Mouse (Mus musculus): ENCODE measurements around the gene Mrgprg. TPM values are rescaled to one million over a fixed set of nuclear protein-coding genes. Genes with fewer than 3 reads are reported as not detected.
A peak's percentile ranks its signal among the peaks of the same experiment; 100 is the strongest.

The Mrgprg gene
- total RNA-seq (2021): not detected
- long read RNA-seq, experiment 1: 0 reads
- long read RNA-seq, experiment 2, partial matches to known transcripts: 0 of 1 reads
- long read RNA-seq, experiment 2, other reads (novel, unspliced or antisense): 1 of 1 reads

DNA sequence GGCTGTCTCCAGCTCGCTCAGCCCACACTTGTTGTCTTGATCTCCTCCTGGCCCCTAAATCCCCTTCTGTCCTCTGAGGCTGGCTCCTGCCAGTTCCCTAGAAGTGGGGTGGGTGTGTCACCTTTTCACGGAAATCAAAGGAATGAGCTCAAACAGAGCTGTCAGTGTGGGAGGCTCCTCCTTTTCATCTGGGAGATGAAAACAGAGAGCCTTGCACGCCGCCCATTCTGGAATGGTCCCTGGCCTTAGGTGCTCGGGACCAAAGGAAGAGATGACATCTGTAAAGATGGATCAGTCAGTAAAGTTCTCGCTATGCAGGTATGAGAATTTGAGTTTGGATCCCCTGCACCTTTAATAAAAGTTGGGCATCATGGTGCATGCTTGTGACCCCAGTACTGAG lies at the start of gene Mrgprg:
Gene Mrgprg, minus strand, starts transcription at position 101 of the 400 bp plus-strand sequence.
- intact Hi-C loops (cut with DNase I; ENCODE audit: low total_unique reads): no loop called here
- DNase-seq: no peak

DNA sequence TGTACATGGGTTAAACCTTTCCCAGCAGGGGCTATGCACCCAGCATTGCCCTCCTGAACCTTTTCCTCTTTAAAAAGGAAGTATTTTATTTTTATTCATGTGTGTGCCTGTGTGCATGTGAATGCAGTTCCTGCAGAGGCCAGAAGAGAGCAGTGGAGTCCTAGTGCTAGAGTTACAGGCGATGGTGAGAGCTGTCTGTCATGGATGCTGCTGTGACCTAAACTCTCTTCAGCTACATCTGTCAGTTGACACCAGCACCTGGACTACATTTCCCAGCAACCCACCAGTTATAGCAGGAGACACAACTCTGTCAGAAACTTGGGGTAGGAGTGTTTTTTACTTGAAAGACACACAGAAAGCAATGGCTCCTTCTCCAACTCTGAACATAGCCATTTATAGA lies 42.1 kb upstream of the Mrgprg start:
- intact Hi-C loops (cut with DNase I; ENCODE audit: low total_unique reads): no loop called here
- DNase-seq: no peak

DNA sequence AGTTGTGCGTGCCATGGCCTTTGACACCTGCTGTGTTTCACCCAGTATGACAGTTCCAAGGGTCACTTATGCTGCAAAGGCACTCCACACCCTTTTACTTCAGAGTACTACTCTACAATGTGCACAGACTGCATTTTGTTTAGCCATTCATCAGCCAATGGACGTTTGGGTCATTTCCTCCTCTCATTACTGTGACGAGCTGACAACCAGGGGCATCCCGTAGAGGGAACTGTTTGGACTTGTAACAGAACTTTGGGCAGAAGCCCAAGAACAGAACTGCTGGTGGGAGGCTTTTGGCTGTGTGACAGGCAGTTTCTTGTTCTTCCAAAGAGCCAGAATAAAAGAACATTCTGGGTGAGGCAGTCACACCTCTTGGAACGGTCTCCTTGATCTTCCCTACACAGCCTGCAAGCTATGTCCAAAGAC lies 38.4 kb upstream of the Mrgprg start:
- intact Hi-C loops (cut with DNase I; ENCODE audit: low total_unique reads): no loop called here
- DNase-seq: no peak

DNA sequence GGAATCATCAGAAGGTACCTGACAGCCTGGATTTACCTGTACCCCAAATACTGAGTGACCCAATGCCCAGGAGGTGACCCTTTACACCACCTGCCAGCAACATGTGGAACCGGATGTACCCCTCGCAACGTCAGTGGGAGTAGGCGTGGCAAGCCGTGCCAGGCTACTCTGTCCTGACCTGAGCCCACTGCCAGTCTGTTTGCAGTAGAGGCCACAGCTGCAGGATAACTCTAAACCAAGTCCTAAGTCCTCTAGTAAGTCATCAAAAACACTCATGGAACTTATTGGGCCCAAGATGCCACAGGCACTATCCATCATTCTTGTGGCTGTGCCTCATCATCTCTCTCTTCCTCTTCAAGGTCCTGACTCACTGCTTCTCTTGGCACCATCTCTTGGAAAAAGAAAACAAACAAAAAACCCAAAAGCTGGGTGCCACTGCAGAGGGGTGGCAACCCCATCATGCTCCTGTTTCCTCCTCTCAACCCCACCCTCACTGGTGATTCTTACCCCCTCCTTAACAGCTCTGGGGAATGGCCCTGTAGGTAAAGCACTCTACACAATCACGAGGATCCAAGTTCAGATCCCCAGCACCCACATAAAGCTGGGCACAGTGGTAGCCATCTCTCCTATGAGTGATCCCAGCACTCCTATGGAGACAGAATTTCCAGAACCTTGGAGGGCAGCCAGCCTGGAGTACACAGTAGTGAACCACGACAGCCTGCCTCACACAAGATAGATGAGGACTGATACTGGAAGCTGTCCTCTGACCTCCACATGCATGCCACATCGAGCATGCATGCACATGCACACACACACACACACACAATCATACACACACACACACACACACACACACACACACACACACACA lies 34.6 kb upstream of the Mrgprg start:
- no peak for DNase-seq
- intact Hi-C loops (cut with DNase I; ENCODE audit: low total_unique reads): no loop called here

DNA sequence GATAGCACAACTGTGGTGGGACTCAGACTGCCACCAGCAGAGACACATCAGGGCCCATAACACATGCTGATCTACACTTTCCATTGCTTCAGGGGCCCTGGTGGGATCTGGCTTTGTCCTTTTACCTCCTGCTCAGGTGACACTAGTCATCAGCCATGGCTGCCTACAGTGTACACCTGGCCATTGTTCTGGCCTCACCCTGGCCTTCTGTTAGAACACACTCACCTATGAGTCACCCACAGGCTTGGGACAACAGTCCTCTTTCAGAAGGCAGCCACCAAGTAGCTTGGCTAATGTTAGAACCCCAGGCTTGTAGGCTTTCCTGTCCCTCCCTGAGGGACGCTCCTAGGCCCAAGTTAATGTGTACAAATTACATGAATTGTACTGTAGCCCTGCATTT lies 34.0 kb upstream of the Mrgprg start:
- DNase-seq: no peak
- intact Hi-C loops (cut with DNase I; ENCODE audit: low total_unique reads): no loop called here

DNA sequence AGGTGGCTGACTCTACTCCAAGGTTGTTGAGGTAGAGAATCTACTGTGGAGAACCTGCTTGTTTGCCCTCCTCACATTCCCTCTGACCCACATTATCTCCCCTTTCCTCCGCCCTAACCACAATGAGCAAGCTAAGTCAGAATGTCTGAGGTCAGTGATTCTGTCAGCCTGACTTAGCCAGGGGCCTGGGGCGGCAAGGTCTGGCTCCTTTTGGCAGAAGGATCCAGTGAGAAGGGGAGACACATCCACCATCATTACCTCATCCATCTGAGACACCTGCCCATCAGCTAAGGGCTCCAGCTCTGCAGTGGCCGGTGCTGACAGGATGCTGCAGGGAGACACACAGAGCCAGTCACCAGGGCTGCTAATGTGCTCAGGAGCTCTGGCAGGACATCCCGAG lies 32.0 kb upstream of the Mrgprg start:
- intact Hi-C loops (cut with DNase I; ENCODE audit: low total_unique reads): no loop called here
- no peak for DNase-seq

DNA sequence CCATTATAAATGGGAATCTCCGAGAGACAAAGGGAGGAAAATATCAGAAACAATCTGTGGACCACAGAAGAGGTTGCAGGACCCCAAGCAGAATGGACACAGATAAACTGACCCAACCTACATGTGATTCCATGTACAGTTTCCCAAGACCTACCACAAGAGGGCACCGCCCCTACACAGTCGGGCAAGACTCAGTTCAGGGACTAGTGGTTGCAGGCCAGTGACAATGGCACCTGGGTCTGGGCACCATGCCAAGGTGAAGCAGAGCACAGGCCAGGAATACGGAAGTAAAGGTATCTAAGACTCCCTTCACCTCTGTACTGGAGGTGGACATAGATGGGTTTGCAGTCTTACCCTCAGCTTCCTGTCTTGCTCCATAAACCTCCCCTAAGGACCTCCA lies 26.3 kb upstream of the Mrgprg start:
- intact Hi-C loops (cut with DNase I; ENCODE audit: low total_unique reads): no loop called here
- no peak for DNase-seq

DNA sequence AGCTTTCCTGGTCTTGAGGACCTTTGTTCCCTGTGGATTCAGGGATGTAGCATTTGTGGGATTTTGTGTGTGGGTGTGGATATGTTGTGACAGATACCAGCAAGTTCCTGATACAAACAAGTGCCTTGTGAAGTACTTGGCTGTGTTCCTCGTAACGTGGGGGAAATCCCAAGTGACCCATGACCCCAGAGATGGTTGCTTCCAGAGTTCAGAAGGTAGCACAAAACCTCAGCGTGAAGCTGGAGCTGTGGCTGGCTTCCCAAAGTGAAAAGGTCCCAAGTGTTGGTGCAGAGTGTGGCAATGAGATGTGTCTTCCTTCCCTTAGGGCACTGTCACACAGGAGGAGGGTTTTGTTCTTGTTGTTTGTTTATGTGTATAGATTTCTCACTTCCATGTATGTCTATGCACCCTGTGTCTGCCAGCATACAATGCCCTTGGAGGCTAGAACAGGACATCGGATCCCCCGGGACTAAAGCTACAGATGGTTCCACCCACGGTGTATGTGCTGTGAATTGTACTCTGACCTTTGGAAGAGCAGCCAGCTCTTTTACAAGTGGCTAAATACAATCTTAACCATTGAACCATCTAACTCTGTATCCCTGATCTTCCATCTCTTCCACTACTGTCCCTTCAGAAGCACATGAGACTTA lies 25.7 kb upstream of the Mrgprg start:
- intact Hi-C loops (cut with DNase I; ENCODE audit: low total_unique reads): no loop called here
- no peak for DNase-seq

DNA sequence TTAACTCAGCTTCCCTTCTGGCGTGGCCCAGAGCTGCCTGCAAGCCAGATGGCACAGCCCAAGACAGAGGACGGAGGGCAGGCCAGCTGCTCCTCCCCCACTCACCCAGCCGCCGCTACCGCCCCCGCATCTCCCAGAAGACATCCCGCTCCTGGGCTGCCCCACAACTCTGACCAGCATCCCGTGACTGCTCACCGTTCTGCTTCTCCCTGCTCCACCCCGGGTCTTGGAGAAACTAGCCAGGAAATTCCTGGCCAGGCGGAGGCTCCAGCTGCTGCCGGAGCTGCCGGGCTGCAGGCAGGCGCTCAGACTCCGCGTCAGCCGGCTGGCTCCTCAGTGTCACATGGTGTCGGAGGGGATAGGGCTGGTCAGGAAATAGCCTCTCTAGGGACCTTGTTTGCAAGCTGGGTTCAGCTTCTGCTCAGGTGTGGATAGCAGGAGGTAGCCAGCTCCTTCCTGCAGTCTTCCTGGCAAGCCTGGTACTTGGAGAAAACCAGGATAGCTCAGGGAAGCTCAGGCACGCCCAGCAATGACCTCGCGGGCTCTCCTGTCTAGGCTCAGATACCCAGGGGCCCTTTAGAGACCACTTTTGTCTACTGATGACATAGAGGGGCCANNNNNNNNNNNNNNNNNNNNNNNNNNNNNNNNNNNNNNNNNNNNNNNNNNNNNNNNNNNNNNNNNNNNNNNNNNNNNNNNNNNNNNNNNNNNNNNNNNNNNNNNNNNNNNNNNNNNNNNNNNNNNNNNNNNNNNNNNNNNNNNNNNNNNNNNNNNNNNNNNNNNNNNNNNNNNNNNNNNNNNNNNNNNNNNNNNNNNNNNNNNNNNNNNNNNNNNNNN lies 17.4 kb upstream of the Mrgprg start, which contains the start of gene Mrgpre:
Gene Mrgpre, minus strand, starts transcription at position 505 of the 834 bp plus-strand sequence.
- intact Hi-C loops (cut with DNase I; ENCODE audit: low total_unique reads): no loop called here
- peak; percentile 90 for DNase-seq

DNA sequence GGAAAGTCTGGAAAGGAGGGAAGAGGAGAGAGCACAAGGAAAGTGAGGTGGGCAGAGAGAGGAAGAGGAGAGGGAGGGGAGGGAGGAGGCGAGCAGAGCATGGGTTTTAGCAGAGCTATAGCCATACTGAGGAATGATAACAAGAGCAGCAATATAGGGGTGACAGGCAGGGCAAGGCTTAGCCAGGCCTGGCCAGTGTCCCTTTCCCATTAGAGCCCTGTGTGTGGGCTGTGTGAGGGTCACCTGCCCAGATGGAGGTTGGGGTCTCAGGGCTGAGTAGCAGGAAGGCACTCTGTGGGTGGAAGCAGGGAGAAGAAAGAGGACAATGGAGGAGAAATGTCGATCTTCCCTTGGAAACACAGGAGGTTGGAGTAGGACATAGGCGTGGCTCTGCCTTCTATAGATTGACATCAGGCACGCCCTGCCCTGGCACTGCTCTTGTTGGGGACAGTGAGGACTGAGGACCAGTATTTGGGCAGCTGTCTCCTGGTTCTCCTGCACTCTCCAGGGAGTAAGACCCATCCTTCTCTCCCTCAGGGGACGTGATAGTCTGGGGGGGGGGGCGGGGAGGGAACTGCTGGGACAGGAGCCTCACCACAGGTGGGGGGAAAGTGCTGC lies 16.7 kb upstream of the Mrgprg start:
- intact Hi-C loops (cut with DNase I; ENCODE audit: low total_unique reads): no loop called here
- DNase-seq: no peak

DNA sequence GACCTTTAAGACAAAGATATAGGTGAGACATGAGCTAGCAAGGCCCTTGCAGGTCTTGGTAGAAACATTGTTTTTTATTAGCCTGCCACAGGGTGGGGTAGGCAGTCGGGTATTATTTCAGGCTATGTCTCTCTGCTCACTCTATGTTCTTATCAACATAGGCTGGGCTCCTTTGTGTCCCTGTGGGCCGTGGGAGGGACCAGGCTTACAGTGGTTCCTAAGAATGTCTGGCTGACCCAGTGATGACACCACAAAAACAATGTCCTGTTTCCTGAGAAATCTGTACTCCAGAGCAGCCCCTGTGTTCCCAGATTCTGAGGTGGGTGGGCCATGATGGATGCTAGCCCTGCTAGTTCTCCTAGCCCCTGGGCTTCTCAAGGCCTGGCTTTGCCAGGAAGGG lies 10.6 kb upstream of the Mrgprg start:
- no peak for DNase-seq
- intact Hi-C loops (cut with DNase I; ENCODE audit: low total_unique reads): no loop called here

DNA sequence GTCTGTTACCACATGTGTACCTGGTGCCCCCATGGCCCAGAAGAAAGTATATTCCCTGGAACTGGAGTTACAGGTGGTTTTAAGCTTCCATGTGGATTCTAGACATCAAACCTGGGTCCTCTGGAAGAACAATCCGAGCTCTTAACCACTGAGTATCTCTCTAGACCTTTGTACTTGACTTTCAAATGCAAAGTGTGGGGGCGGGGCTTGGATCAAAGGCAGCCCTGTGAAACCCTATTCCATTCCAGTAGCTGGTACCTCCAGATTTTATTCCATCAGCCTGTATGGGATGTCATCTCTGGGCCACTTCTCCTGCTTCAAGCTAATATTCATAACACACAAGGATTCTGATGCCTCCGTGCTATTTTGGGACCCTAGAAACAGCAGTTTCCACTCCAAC lies 9.3 kb upstream of the Mrgprg start:
- intact Hi-C loops (cut with DNase I; ENCODE audit: low total_unique reads): no loop called here
- no peak for DNase-seq

DNA sequence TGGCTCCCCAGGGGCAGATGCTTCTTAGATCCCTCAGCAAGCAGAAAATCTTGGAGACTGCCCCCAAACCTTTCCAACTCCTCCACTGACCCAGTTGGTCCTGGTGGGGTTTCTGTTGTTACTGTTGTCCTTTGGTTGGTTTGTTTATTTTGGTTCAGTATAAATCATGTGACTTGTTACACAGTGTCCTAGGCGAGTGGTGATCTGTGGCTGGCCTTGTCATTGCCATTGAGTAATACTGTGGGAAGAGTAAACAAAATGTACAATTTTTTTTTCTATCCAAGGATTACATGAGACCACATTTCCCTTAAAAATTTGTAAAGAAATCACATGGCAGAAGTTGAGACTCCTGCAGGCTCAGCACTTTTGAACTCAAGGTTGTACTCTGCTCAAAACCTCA lies 2.7 kb upstream of the Mrgprg start:
- no peak for DNase-seq
- intact Hi-C loops (cut with DNase I; ENCODE audit: low total_unique reads): no loop called here

DNA sequence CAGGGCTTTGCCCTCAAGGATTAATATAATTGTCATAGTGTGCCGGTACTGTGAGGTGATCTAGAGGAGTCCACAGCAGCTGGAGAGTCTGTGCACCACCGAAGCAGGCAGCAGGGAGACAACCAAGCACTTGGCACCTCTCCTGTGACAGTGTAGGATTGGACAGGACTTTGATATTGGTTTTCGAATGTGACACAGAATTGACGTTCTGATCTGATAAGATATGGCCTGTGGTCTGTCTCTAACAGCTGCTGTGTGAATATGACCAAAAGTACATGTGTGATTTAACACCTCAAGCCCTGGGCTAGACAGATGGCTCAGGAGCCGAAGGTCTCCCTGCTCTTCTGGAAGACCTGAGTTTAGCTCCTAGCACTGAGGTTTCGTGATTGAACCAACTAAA lies 1.5 kb upstream of the Mrgprg start:
- intact Hi-C loops (cut with DNase I; ENCODE audit: low total_unique reads): no loop called here
- DNase-seq: no peak

DNA sequence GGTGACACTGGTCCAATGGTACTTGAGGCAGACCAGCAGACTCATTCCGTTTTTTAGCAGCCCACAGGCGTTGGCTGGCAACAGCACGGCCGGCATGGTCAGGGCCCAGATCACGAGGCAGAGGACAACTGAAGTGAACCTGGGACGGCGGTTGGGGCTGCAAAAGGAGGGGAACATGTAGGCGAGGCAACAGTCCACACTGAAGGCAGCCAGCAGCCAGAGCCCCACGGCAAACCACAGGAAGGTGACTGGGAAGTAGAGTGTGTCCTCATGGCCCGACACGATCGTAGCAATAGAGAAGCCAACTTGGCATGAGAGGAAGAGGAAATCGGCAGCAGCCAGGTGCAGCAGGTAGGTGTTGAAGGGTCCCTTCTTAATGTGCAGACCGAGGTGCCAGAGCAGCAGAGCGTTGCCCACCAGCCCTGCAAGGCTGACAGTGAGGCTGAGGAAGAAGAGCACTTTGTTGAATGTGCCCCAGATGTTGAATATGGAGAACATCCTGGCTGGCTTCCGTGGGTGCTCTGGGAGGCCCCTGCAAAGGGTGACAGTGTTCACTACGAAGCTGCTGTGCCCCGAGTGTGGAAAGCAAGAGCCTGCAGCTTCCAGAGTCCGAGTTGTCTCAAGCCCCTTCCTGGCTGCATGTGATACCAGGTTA lies 1.8 kb downstream of the Mrgprg start:
- intact Hi-C loops (cut with DNase I; ENCODE audit: low total_unique reads): loop anchor here (5.0 kb wide), 1 partner anchor 183 kb away; no protein-coding TSS in a partner anchor
- DNase-seq: no peak

DNA sequence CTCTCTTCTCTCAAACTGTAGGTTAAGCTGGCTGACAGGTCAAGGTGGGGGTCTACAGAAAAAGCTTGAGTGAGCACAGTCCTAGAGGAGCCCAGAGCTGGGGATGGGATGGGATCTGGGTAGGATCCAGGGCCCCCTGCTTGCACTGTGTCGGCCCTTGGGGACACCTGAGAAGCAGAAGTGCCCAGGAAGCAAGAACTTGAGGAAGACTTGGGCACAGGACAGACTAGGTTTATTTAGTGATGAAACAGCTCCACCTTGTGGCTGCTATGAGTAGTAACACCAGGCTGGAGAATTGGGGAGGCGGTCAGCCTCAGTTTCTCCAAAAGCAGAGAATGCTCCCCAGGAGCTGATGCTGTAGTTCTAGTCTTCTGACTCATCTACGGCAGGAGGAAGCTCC lies 3.0 kb downstream of the Mrgprg start:
- DNase-seq: no peak
- intact Hi-C loops (cut with DNase I; ENCODE audit: low total_unique reads): loop anchor here (5.0 kb wide), 1 partner anchor 181 kb away; no protein-coding TSS in a partner anchor

DNA sequence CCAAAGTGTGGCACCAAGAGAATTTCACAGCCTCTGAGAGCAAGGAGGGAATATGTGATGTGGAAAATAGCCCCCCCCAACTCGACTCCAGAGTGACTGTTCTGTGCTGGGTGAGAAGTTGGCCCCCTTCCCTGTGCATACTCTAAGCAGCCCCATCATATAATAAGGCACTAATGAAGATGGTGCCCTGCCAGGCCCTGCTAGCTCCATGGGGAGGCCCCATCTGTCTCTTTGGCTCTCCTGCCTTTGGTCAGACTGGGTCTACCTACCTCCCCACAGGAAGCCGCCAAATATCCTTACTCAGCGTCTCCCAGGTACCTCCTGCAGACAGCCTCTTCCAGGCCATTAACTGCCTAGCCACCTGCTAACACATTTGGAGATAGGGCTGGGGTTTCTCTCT lies 7.8 kb downstream of the Mrgprg start:
- no peak for DNase-seq
- intact Hi-C loops (cut with DNase I; ENCODE audit: low total_unique reads): loop anchor here (10.0 kb wide), 1 partner anchor 274 kb away; no protein-coding TSS in a partner anchor

DNA sequence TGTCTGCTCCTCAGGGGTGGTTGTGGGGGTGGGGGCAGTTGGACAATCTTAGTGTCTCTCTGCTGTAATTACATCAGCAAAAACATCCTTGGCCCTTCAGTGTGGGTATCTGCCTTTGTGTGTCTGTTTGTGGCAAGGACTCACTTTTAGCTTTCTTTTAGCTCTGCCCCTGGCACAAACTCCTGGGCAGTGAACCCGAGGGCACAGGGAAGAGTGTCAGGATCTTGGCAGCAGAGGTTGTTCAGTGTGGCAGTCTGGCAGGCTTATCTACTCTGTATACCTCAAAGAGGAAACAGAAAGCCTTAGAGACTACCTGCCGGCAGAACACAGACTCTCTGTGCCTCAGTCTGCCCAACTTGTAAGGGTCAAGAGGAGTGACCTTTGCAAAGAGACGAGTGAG lies 9.1 kb downstream of the Mrgprg start:
- intact Hi-C loops (cut with DNase I; ENCODE audit: low total_unique reads): loop anchor here (10.0 kb wide), 1 partner anchor 273 kb away; no protein-coding TSS in a partner anchor
- no peak for DNase-seq

DNA sequence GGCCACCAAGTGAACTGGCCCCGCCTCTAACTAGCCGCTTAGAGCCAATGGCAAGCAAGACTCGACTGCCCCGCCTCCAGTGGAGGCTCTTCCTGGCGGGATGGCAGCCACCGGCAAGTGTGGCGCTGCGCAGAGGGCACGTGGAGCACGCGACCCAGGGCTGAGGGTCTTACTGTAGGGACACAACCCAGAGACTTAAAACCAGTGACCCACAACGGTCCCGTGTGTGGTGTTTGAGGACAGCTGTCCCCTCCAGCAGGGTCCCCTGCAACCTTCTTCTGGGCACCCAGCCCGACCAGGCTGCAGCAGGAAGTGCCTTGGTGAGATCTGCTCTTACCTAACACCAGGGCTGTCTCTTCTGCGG lies 9.8 kb downstream of the Mrgprg start:
- peak; percentile 83 for DNase-seq
- intact Hi-C loops (cut with DNase I; ENCODE audit: low total_unique reads): loop anchor here (10.0 kb wide), 1 partner anchor 272 kb away; no protein-coding TSS in a partner anchor
